Mouse (Mus musculus): ENCODE data around the gene Gnaq. TPM values are rescaled to one million over a fixed set of nuclear protein-coding genes. Genes with fewer than 3 reads are reported as not detected.
A peak's percentile ranks its signal among the peaks of the same experiment; 100 is the strongest.

The Gnaq gene
- polyA plus RNA-seq, 1 experiment from 2014 or later, result 10.1 TPM

DNA sequence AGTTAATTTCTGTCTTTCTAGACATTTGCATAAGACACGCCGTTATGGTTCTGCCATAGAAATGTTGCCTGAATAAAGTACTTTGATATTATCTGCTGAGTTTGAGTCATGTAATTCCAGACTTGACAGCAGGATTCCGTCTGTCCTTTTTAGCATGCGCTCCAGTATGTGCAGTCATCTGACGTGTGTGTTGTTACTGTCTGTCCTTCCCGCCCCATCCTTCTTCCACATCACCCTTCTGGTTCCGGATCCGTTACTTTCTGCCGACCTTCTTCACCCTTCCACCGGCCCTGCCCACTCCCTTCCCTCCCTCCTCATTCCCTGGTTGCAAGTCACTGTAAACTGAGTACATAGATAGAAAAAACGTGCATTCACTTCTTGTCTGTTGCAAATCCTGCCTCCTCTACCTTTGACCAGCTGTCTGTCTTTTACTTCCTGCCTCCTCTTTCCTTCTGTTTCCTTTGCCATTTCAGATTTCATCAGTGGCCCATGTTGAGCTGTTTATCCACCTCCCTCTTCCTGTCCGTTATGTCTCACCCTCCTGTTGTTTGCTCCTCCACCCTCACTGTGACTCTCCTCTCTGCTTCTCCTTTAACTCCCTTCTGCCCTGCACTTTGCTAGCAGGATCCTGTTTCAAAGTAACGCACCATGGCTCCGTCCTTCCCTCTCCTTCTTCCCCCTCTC is 185.6 kb downstream of the Gnaq start:
- no peak overlapping the region for H3K4me2 ChIP-seq (ENCODE audit: low read length)
- no peaks in the 10 kb centered on the region for H3K9me3 ChIP-seq (ENCODE audit: control insufficient read depth, low read length)
- peaks cover 7% of the 10 kb centered on the region; the same call in 1 of the 2 replicates for H3K36me3 ChIP-seq (ENCODE audit: control insufficient read depth, insufficient read depth, low read length)
- 62% methylated on average over 14 of the region's 14 CpGs for WGBS
- H3K9ac ChIP-seq (ENCODE audit: low read length), result no peak overlapping the region
- 0 out of 4 replicates have a peak overlapping the region, but pooled peaks of 1 of the 2 experiments have one; percentile 12 for H3K27ac ChIP-seq (replicated peaks in 1 of 2; ENCODE audit: control insufficient read depth in 1 of 2, insufficient read depth in 1 of 2, low read depth in 2 of 2, low read length in 2 of 2)
- no peaks in the 10 kb centered on the region for H3K27me3 ChIP-seq (ENCODE audit: control insufficient read depth, insufficient read depth, low read length)
- no peak overlapping the region for H3K4me3 ChIP-seq (ENCODE audit: control insufficient read depth in 1 of 2, insufficient read depth in 1 of 2, low read depth in 1 of 2, low read length in 2 of 2)
- peaks cover 6% of the 10 kb centered on the region in 2 experiments; a peak in 2 of 4 replicates for H3K4me1 ChIP-seq (ENCODE audit: control insufficient read depth in 2 of 2, insufficient read depth in 2 of 2, low read length in 2 of 2)
- ATAC-seq (ENCODE audit: insufficient number of reproducible peaks, insufficient read depth, low FRiP score, low read depth), result no peak

DNA sequence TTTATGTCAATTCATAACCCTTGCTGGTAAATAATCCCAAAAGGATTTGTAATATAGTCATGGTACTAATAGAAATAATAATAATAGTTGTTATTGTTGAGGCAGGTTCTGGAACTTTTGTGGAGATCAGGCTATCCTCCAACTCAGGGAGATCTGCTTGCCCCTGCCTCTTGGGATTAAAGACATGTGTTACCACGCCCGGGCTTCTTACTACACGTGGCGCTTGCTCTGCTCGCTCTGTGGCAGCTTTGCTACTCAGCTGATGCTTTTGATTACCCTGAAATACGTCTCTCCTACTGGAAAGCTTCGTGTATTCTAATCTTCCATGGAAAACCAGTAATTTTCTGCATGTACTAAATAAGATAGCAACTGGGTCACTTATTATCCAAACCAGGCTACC is 187.4 kb downstream of the Gnaq start:
- ATAC-seq (ENCODE audit: insufficient number of reproducible peaks, insufficient read depth, low FRiP score, low read depth), result no peak
- 90% methylated on average over 7 of the region's 7 CpGs for WGBS
- H3K27me3 ChIP-seq (ENCODE audit: control insufficient read depth, insufficient read depth, low read length), result no peaks in the 10 kb centered on the region
- H3K9ac ChIP-seq (ENCODE audit: low read length), result no peak overlapping the region
- H3K4me3 ChIP-seq (ENCODE audit: control insufficient read depth in 1 of 2, insufficient read depth in 1 of 2, low read depth in 1 of 2, low read length in 2 of 2), result no peak overlapping the region
- H3K36me3 ChIP-seq (ENCODE audit: control insufficient read depth, insufficient read depth, low read length), result peaks cover 7% of the 10 kb centered on the region; the same call in 1 of the 2 replicates
- H3K4me2 ChIP-seq (ENCODE audit: low read length), result no peak overlapping the region
- H3K27ac ChIP-seq (replicated peaks in 1 of 2; ENCODE audit: control insufficient read depth in 1 of 2, insufficient read depth in 1 of 2, low read depth in 2 of 2, low read length in 2 of 2), result no peak overlapping the region
- peaks cover 0 to 4% of the 10 kb centered on the region in 2 experiments; a peak in 1 of 4 replicates for H3K4me1 ChIP-seq (ENCODE audit: control insufficient read depth in 2 of 2, insufficient read depth in 2 of 2, low read length in 2 of 2)
- H3K9me3 ChIP-seq (ENCODE audit: control insufficient read depth, low read length), result no peaks in the 10 kb centered on the region

DNA sequence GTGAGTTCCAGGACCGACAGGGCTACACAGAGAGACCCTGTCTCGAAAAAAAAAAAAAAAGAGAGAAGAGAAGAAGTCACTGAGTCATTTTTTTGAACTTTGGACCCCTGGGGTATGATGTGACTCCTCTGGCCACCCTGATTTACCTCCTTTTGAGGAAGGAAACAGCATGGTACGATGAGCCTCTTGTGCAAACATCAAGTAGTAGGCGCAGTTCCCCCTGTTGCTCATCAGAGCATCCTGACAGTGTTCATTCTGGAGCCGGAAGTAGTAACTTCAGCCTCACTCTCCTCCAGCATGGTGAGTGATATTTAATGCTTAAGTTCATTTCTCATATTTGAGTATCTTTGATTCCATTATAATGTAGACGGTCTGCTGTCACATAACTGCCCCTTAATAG is 190.4 kb downstream of the Gnaq start:
- Histone ChIP-seq H3K36me3 (ENCODE audit: control insufficient read depth, insufficient read depth, low read length) (no peaks in the 10 kb centered on the region), H3K4me3 (ENCODE audit: control insufficient read depth in 1 of 2, insufficient read depth in 1 of 2, low read depth in 1 of 2, low read length in 2 of 2) (no peak overlapping the region), H3K27ac (replicated peaks in 1 of 2; ENCODE audit: control insufficient read depth in 1 of 2, insufficient read depth in 1 of 2, low read depth in 2 of 2, low read length in 2 of 2) (no peak overlapping the region), H3K9ac (ENCODE audit: low read length) (no peak overlapping the region), H3K4me1 (ENCODE audit: control insufficient read depth in 2 of 2, insufficient read depth in 2 of 2, low read length in 2 of 2) (peaks cover 6 to 22% of the 10 kb centered on the region in 2 experiments), H3K9me3 (ENCODE audit: control insufficient read depth, low read length) (no peaks in the 10 kb centered on the region), H3K27me3 (ENCODE audit: control insufficient read depth, insufficient read depth, low read length) (no peaks in the 10 kb centered on the region), H3K4me2 (ENCODE audit: low read length) (no peak overlapping the region)
- ATAC-seq (ENCODE audit: insufficient number of reproducible peaks, insufficient read depth, low FRiP score, low read depth), result no peak
- WGBS, result 92% methylated on average over 6 of the region's 6 CpGs

DNA sequence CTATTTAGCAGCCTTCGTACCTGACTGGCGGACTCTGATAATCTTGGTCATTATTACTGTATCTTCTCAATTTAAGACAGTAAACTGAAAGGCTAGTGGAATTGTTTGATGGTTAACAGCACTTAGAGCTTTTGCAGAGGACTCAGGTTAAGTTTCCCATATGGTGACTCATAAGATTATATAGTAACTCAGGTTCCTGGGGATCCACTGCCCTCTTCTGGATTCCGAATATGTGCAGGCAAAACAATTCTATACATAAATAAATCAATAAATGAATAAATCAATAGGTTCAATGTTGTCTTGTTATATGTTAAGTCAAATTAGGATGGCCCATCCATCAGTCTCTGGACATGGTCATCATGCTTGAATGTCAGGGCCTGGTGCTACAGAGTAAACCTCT is 191.6 kb downstream of the Gnaq start:
- no peak overlapping the region for H3K4me3 ChIP-seq (ENCODE audit: control insufficient read depth in 1 of 2, insufficient read depth in 1 of 2, low read depth in 1 of 2, low read length in 2 of 2)
- H3K27me3 ChIP-seq (ENCODE audit: control insufficient read depth, insufficient read depth, low read length), result no peaks in the 10 kb centered on the region
- H3K36me3 ChIP-seq (ENCODE audit: control insufficient read depth, insufficient read depth, low read length), result no peaks in the 10 kb centered on the region
- no peak overlapping the region for H3K9ac ChIP-seq (ENCODE audit: low read length)
- whole genome bisulfite sequencing, result 92% methylated on average over 3 of the region's 3 CpGs
- no peak overlapping the region for H3K27ac ChIP-seq (replicated peaks in 1 of 2; ENCODE audit: control insufficient read depth in 1 of 2, insufficient read depth in 1 of 2, low read depth in 2 of 2, low read length in 2 of 2)
- no peak for ATAC-seq (ENCODE audit: insufficient number of reproducible peaks, insufficient read depth, low FRiP score, low read depth)
- no peak overlapping the region for H3K4me2 ChIP-seq (ENCODE audit: low read length)
- H3K9me3 ChIP-seq (ENCODE audit: control insufficient read depth, low read length), result no peaks in the 10 kb centered on the region
- peaks cover 5 to 34% of the 10 kb centered on the region in 2 experiments for H3K4me1 ChIP-seq (ENCODE audit: control insufficient read depth in 2 of 2, insufficient read depth in 2 of 2, low read length in 2 of 2)

DNA sequence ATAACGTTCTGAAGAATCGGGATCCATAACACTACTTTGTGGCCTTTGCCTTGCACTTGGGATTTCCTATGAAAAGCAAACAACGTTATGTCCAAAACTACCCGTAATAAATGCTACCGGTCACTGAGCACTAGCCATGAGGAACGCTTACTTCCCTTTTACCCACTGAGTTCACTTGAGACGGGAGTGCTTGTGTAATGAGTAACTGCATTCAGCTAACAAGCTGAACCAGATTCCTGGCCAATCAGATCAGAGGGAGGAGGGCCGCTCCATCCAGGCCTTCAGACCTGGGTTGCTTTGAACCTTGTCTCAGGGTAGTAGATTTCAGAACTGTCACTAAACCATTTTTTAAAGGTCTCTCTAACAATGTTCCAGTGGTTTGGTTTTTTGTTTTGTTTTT is 193.3 kb downstream of the Gnaq start:
- Histone ChIP-seq H3K4me2 (ENCODE audit: low read length) (no peak overlapping the region), H3K4me1 (ENCODE audit: control insufficient read depth in 2 of 2, insufficient read depth in 2 of 2, low read length in 2 of 2) (peaks cover 8 to 45% of the 10 kb centered on the region in 2 experiments), H3K4me3 (ENCODE audit: control insufficient read depth in 1 of 2, insufficient read depth in 1 of 2, low read depth in 1 of 2, low read length in 2 of 2) (no peak overlapping the region), H3K9me3 (ENCODE audit: control insufficient read depth, low read length) (no peaks in the 10 kb centered on the region), H3K27ac (replicated peaks in 1 of 2; ENCODE audit: control insufficient read depth in 1 of 2, insufficient read depth in 1 of 2, low read depth in 2 of 2, low read length in 2 of 2) (no peak overlapping the region), H3K36me3 (ENCODE audit: control insufficient read depth, insufficient read depth, low read length) (no peaks in the 10 kb centered on the region), H3K27me3 (ENCODE audit: control insufficient read depth, insufficient read depth, low read length) (no peaks in the 10 kb centered on the region), H3K9ac (ENCODE audit: low read length) (no peak overlapping the region)
- 39% methylated on average over 8 of the region's 8 CpGs for WGBS
- no peak for ATAC-seq (ENCODE audit: insufficient number of reproducible peaks, insufficient read depth, low FRiP score, low read depth)

DNA sequence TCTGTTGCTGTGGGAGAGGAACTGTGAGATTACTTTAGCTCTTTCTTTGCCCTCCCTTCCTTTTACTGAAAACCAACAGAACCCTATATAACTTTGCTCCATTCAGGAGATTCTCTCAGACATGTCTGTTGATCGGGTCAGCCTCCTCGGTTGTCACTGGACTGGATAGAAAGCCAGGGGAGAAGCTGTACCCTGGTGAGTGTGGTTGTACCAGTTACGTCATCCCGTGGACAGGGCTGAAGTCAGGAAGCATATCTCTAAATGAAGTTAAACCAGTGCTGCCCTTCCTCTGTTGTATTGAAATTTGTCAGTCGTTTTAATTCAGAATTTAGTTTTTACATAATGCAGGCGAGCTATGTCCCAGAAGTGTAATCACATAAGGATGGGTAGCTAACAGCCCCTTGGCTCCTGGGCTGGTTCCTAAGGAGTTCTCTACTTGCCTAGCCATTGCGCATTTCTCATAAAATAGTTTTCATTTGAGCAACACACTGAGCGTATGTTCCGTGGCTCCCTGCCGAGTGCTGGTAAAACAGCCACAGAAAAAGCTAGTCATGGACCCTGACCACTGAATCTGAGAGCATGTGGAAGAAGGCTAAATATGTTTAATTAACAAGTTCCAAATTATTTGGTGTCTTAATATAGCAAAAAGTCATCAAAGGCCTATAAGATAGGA is 194.9 kb downstream of the Gnaq start:
- no peak overlapping the region for H3K9ac ChIP-seq (ENCODE audit: low read length)

DNA sequence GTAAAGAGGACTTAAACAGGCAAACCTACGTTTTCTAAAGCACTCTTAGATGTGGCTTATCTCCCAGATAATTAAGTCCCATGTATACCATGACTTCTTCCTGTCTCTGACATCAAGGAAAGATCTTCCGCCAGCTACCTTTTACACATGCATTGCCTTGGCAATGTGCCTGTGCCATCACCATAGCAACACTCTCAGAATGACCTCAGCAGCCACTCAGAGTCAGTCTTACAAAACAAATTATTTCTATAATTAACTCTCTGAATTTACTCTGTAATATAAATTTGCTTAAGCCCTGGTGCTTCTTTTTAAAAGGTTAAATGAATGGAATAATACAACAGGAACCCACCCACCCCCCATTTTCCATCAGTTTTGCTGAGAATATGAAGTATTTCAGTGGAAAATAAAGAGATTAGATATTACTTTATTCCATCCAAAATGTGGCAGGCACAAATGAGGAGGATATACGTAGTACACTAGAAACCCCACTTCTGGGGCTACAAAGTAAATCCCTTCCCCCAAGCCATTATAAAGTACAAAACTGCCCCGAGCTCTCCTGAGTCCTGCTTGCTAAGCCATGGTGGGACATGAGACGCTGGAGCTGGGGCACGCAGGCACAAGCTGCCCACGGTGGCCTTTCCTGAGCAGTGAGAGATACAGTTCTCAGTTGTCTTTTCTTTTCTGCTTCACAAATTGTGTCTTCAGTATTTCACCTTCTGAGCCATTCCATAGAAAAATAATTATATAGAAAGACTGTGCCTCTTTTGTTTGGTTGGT is 195.6 kb downstream of the Gnaq start:
- Histone ChIP-seq H3K9ac (ENCODE audit: low read length) (no peak overlapping the region), H3K4me3 (ENCODE audit: control insufficient read depth in 1 of 2, insufficient read depth in 1 of 2, low read depth in 1 of 2, low read length in 2 of 2) (no peak overlapping the region), H3K27ac (replicated peaks in 1 of 2; ENCODE audit: control insufficient read depth in 1 of 2, insufficient read depth in 1 of 2, low read depth in 2 of 2, low read length in 2 of 2) (peak overlapping the region in 1 of 2 experiments; percentile 38; a peak in 1 of 4 replicates), H3K4me1 (ENCODE audit: control insufficient read depth in 2 of 2, insufficient read depth in 2 of 2, low read length in 2 of 2) (peaks cover 8 to 45% of the 10 kb centered on the region in 2 experiments), H3K9me3 (ENCODE audit: control insufficient read depth, low read length) (no peaks in the 10 kb centered on the region), H3K27me3 (ENCODE audit: control insufficient read depth, insufficient read depth, low read length) (no peaks in the 10 kb centered on the region), H3K36me3 (ENCODE audit: control insufficient read depth, insufficient read depth, low read length) (peaks cover 2% of the 10 kb centered on the region; the same call in 1 of the 2 replicates), H3K4me2 (ENCODE audit: low read length) (peak overlapping the region; percentile 20)
- WGBS, result 46% methylated on average over 7 of the region's 7 CpGs
- no peak for ATAC-seq (ENCODE audit: insufficient number of reproducible peaks, insufficient read depth, low FRiP score, low read depth)

More for the DNA sequence above, 194.9 kb downstream of the Gnaq start:
- Histone ChIP-seq H3K4me1 (ENCODE audit: control insufficient read depth in 2 of 2, insufficient read depth in 2 of 2, low read length in 2 of 2) (peaks cover 8 to 45% of the 10 kb centered on the region in 2 experiments), H3K27ac (replicated peaks in 1 of 2; ENCODE audit: control insufficient read depth in 1 of 2, insufficient read depth in 1 of 2, low read depth in 2 of 2, low read length in 2 of 2) (peak overlapping the region; percentile 27 to 38; a peak in 1 of 4 replicates), H3K27me3 (ENCODE audit: control insufficient read depth, insufficient read depth, low read length) (no peaks in the 10 kb centered on the region), H3K36me3 (ENCODE audit: control insufficient read depth, insufficient read depth, low read length) (no peaks in the 10 kb centered on the region), H3K9me3 (ENCODE audit: control insufficient read depth, low read length) (no peaks in the 10 kb centered on the region), H3K4me3 (ENCODE audit: control insufficient read depth in 1 of 2, insufficient read depth in 1 of 2, low read depth in 1 of 2, low read length in 2 of 2) (no peak overlapping the region), H3K4me2 (ENCODE audit: low read length) (peak overlapping the region; percentile 20; the same call in 1 of the 2 replicates)
- no peak for ATAC-seq (ENCODE audit: insufficient number of reproducible peaks, insufficient read depth, low FRiP score, low read depth)
- WGBS, result 68% methylated on average over 10 of the region's 10 CpGs

All from heart, embryonic 14.5 days (tissue).